Mouse (Mus musculus): ENCODE measurements at regions not wholly inside any gene's neighbourhood (a gene's known extent, or its start where the extent isn't known, plus 50 kb on each side); places are given as distances from the start of the nearest gene placed in this dataset.

DNA sequence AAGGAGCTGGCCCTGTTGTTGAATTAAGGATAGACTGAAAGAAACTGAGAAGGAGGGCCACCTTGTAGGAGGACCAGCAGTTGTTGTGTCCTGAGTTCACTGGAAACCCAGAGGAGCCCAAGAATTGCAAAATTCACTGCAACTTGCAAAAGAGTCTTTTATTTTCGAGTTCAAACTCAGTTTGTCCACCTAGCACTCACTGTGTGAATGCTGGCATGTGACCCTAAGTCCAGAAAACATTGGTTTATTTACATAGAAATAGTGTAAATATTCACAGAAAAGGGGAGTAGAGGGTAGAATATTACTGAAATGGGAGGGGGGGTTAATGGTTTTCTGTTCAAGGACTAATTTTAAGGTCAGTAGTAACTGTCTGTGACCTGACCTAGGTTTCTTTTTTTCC, 394.7 kb downstream of the 4933405O20Rik start:
- no peak for DNase-seq

DNA sequence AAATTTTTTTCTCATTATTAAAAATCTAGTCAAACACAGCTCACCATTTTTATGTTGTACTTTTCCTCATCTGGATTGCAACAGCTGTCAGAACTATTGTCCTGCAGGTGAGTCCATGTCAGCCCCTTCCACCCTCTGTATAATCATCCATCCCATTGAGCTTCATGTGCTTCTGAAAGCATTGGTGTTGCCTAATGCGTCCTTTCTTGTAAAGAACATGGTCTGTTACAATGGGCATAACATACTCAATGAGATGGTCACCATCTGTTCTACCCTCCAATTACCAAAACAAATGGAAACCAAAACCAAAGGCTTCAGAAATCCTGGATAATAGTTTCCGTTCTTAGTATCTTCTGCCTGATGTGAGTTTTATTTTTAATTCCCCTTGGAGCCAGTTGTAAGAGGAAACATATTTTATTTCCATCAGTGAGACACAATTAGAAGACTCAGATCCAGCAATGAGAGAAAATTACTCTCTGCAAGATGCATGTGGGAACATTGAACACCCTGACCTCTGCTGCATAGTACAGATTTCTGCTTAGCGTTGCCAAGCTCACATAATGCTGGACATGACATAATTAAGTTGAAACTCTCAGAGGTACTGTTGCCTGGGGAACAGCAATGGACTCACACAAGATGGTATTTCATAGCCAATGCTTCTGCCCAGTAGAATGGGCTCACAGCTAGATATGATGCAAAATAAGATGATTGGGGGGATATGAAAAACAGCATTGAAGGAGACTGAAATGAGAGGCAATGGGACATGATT, 443.1 kb downstream of the 4933405O20Rik start:
- no peak for DNase-seq

DNA sequence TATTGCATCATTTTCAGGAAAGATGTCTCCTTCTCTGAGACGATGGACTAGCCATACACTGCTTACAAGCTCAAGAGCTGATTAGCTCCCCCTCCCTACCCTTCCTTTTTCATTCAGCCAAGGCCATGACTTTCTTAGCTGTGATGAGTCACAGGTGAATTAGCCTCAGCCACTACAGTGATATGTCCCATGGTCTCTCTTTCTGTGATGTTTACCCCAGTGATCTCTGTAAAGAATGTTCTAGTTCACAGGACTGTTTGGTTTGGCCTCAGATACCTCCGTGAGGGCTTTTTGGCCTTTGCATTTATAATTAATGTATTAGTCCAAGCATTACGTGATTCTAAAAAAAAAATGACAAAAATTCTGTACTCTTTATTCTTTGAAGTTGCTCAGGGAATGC, 452.5 kb downstream of the 4933405O20Rik start:
- DNase-seq, result no peak

DNA sequence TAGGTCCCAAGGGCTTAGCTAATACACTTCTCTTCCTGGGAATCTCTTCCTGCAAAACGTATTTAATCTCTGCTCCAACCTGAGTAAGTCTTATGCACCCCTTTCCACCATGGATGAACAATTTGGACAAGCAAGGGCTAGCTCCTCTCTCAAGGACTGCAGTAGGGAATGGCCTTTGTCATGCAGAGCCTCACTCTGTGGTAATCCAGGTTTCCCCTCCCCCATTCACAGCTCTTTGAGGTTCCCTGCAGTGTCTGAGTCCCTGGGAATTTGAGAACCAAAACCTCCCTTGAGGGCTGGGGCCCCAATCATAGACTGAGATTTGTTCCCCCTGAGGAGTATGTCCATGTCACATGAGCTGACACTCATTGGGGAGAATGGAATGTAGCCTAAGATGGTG, 442.5 kb upstream of the Ano5 start:
- no peak for DNase-seq

DNA sequence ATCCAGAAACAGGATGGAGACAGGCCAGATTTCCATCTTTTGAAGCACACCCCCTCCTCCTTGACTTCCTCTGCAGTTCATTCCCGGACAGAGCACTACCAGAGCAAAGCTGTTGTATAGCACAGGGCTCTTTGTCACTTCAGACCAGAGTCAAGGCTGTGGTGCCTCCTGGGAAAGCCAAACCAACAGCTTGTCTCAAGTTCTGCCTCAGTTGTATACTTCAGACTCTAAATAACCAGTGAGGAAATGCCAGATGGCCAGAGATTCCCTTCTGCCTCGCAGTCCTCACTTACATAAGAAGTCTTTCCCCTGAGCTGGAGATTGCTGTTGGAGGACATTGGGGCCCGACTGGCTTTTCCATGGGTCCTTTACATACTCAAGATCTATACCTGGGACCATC, 417.1 kb upstream of the Ano5 start:
- no peak for DNase-seq

DNA sequence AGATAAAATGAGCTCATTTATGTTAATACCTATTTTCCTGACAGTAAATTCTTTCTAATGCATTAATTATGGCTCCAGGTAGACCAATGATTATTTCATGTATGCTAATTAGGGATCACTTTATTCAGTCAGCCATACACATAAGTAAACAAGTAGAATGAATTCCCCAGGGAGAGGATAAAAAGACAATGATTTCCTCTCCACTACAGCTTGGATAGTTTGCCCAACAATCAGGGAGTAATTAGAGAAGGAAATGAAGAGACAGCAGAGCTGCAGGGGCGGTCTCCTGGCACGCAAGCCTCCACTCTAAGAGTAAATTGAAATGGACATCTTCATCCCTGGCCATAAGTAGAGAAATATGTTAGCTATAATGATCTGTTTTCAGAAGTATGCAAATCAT, 409.7 kb upstream of the Ano5 start:
- DNase-seq, result no peak

DNA sequence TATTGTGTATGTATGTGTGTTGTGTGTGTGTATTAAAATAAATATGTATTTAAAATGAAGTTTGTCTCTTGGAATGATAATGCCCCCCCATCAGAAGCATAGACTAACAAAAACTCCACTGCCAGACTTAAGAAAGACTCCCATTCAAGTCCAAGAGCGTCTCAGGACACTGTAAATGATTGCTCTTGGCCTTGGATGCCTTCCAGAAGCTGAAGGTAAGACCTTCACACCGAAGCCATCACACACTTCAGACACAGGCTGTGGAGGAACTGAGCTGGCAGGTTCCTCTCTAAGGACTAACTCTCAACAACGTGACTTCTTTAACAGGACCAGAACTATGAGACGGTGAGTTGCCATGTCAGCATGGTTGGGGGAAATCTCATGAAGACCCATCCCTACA, 370.0 kb upstream of the Ano5 start:
- DNase-seq, result no peak

DNA sequence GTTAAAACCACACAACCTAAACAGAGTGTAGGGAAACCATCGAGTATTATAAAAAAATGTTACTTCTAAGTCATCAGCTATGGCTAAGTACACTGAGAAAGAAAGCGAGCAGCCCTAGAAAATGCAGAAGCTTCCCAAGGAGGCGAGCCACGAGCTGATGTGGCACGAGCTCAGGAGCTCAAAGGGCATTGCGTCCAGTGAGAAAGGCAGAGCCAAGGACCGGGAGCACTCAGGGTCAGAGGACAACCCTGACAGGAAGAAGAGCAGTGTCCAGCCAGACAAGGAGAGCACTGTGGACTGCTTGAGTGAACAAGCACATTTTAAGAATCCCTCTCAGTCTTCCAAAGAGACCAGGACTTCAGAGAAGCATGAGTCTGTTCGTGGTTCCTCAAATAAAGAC, 335.6 kb upstream of the Ano5 start:
- DNase-seq, result no peak

DNA sequence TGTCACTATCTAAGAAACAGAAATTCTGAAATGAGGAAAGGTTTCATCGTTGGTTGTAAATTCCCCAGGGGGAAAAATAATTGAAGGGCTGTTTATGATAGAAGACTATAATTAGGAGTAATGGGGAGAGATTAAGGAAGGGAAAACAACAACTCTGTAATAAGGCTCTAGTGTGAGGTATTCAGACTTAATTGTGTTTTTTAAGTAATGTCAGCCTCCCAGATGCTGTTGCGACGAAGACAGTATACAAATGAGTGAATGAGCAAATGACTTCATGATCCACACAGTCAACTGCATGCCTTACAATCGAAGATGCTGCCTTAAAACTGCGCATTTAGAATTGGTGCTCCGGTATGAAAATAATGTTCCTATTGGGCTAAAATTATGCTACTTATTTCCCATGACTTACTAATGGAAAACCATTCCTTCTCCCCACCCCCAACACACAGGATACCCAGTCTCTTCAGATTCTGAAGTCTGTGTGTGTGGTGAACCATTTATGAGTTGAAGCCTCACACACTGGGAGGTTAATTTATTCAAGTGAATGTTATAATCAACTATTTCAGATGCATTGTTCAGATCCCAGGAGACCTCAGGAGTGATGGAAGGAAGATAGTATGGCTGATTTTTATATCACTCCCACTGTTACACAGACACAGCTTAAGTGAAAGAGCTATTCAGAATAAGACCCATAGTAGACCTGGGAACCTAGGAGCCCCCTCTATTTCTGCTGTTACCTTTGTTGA, 295.2 kb upstream of the Ano5 start:
- no peak for DNase-seq

DNA sequence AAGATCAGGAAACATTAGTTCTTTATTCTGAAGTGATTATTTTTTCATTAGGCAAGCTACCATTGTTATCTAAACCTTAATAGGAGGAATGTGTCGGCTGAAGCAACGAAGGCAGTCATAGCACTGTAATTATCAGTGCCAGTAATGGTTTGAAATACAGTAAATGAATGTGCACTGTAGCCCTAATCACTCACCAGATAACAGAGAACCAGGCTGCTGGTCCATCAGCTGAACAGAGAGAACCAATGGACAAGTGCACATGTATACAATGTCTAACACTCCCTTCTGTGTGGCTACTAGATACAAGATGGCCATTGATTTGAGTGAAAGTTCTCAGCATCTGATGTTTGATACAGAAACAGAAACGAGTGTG, 294.6 kb upstream of the Ano5 start:
- DNase-seq, result no peak

DNA sequence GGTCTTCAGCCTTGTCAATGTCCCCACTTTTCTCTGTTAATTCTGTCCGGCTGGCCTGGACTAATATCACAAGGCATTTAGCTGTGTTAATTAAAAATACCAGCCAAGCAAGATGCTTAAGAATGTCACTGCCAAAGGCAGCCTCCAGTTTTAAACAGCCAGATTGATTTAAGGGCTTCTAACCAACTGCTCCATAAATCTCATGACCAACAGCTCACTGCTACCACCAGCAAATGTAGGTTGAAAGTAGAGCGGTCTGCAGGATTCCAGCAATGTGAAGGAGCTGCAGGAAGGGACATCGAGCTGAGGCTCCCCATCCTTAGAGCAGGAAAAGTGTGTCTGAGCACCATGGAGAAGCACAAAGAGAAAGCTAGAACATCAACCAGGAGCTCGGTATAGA, 289.5 kb upstream of the Ano5 start:
- peak; percentile 49 for DNase-seq

DNA sequence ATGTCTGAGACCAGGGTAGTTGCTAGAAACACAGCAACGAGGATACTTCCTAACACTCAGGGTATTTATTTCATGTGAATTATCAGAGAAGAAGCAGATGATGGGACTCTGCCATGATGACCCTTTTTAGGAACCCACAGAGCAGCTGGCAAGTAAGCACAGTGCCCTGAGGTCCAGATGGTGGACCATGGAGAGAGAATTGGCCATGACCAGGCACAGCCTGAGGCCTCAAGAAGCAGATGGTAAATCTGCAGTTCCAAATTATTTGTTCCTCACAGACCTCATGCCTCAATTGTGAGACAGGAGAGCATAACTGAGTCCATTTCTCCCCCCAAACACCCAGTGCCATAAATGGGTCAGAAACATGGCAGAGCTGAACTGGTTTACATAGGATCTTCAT, 289.0 kb upstream of the Ano5 start:
- DNase-seq, result peak; percentile 74

DNA sequence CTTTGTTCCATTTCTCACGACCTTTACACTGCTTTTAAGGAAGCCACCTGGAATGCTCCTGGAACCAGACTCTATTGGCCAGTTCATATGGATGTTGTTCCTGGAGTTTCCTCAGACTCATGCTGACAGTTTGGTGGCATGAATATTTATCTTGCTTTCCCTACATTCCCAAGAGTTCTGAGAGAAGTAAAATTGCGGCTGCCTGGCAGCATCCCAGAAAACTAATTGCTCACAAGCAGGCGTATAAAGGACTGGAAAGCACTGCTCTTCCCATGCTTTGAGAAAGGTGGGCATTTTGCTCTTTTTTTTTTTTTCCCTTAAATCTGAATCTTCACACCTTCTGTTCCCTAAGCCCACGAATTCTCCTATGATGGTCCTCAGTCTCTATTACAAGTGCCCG, 283.7 kb upstream of the Ano5 start:
- DNase-seq, result no peak

DNA sequence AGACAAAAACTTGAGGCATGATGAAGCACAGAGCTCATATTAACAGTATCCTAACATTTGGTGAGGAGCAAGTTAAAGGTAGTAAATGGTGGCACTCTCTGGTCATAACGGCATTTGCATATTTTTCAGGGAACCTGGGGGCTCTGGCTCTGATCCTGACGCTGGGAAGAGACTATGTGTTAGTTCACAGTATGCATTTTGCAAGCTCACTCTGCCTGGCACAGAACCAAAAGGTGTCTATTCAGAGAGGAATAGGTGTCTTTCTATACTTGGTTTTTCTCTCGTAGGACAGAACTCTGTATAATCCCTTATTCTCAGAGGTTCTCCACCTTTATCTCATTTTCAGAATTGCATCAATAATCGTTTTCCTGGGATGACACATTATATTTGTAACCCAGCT, 276.2 kb upstream of the Ano5 start:
- no peak for DNase-seq

DNA sequence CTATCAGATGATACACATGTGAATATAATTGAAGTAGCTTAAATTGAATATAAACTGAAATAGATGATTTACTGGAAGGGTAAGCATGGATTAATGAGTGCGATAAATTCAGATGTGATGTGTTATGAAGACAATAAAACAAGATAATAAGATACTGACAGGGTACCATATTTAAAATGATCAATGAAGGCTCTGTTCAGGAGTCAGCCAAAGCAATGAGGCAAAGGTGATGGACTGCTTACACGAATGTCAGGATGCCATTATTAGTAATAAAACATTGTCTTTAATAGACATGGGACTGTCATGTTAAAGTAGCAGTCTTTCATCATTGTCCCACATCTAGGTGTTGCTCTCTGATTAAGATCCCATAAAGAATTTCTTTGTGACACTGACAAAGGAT, 263.1 kb upstream of the Ano5 start:
- no peak for DNase-seq

DNA sequence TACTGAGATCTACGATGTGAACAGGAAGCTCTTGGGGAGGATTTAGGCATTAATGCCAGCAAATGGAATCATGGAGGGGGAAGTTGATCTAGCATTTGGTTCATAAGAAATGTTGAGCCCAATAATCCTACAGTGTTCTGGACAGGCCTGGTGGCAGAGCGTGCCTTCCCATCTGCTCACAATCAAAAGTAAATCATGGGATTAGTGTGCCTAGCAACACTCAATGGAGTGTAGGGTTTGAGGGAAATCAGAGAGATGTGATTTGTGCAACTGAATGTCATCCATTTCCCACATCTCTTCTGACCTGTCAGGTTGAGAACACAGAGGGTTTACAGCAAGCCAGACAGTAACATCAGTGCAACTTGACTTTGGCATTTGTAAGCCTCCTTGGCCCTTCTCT, 256.4 kb upstream of the Ano5 start:
- DNase-seq, result no peak

DNA sequence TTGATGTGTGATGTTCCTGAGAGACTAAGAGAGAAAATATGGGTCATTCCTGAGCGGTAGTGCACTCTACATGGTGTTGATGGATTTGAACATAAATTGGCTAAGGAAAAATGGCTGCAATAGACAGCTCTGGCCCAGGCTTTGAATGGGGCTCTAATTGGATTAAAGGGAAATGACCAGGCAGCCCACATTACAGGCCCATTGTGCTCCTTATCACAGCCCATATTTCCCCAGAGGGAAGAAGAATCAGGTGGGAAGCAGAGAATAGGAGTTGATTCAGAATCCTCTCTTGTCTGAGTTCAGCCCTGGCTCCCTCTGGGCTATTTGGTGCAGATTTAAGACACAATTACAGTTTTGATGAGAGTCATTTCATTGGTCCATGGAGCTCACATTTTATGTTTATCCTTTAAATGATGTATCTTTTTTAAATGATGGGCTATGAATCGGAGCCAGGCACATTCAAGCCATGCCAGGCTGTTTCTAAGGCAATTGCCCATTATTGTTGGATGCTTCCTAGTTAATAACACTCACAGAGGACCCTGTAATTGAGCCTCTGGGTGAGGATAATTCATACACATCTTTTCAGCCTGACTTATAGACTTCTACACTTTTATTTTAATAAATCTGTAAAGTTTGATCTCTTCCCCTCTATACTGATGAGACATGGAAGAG, 251.5 kb upstream of the Ano5 start:
- DNase-seq, result no peak

DNA sequence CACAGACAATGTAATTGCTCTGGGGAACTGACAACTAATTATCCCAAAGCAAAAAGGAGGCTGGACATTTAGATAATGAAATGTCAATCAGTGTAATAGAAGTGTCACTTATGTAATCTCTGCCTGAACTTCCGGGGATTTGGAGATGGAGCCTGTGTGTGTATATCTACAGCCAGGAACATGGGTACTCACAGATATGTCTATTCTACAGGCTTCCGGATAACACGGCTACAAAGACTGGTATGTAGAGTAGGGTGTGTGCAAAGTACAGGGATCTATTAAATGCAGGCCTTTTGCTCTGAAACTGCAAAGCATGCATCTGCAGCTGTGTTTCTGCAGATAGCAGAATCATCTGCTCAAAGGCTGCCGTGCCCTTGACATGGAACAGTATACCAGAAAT, 246.7 kb upstream of the Ano5 start:
- DNase-seq, result no peak

DNA sequence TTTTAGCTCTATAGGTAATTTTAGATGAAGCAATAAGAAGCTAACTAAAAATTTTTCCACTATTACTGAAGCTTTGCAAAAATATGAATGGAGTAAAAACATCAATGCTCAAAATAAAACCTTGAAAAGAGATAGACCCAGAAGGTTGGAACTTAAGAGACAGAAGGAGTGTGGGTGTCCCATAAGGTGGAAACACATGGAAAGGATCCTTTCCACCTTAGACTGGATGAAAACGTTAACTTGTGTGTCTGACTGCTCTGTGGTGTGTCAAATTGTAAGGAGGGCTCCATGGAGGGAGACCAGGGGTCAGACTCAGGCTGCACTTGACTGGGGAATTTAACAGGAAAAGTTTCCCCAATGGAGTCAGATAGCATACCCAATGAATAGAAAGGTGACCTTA, 244.9 kb upstream of the Ano5 start:
- DNase-seq, result no peak

DNA sequence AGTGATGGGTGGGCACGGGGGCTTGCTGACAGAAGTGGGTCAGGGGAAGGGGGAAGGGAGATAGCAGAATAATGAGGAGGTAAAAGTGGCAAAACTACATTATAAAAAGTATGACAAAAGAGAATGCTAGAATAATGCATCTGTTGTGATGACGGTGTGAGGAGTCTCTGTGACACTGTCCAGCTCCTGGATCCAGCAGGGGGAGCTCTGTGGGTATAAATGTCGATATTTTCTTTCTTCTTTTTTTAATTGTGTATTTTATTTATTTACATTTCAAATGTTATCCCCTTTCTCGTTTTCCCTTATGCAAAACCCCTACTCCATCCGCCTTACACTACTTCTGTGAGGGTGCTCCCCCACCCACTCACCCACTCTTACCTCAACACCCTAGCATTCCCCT, 243.9 kb upstream of the Ano5 start:
- DNase-seq, result no peak

DNA sequence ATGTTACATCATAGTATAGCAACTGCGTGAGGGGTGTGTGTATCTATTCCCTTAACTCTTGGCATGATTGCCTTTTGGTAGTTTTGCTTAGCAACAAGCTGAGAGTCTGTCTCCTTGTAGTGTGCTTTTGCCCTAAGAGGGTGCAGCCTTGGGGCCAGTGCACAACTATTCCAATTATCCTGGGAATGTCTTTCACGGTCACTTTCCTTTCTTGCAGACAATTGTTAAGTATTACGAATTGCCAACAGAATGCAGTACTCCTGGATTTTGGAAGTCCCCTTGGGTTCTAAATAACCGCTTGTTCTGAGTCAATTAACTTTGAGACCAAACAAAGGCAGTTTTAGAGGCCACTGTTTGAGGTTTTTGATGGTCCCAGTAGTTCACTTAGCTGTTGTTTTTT, 242.1 kb upstream of the Ano5 start:
- DNase-seq, result no peak

DNA sequence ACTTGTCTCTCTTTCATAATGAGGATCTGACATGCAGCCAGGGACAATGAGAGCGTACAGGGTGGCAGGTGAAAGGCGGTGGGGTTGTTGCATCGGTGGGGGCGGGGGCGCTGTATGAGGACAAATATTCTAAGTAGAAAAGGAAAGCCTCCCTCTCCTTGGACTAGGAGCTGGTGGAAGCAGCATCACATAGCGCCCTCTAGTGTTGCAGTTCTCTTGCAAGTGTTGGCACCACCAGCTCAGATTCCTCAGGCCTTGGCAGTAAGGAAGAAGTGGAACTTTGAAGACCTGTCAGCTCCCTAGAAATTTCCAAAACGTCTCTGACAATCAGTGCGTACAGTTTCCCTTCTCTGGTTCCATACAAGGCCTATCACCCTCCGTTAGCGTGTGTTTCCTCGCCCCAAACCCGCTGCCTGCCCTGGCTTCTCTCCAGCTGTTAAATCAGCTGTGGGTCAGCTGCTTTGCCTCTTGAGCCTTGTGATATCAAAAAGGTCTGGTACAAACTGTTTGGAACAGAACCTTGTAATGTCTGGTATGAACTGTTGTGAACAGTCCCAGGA, 240.2 kb upstream of the Ano5 start:
- DNase-seq, result peak; percentile 57

DNA sequence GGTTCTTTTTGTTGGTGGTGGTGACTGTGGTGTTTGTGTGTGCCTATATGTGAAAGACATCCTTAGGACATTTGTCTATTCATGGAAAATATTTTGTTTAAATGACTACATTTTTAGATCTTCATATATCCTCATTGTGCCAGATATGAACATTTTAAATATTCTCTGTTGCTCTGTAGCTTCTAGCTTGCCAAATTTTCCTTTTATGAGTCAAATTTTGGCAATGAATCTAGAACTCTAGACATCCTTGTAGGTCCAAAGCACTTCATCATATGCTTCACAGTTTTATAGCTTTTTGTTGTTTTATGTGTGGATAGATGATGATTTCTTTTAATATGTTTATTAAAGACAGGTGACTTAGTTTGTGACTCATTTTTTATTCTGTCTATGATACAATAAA, 229.4 kb upstream of the Ano5 start:
- no peak for DNase-seq

DNA sequence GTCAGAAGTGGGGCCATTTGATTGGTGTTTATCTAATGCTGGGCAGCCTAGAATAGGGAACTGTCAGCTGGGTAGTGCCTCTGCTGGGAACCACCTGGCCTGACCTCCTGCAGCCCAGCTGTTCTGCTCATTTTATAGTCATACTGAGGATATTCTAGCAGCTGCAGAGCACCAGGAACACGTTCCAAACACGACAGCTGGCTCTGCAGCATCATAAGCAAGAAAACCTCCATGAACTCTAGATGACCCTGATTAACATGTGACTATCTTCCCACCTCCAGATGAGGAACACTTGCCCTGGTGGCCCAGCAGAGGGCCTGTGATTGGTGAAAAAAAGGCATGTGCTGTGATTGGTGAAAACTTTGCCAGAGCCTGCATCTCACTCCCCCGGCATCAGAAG, 210.6 kb upstream of the Ano5 start:
- no peak for DNase-seq
